Mouse (Mus musculus): ENCODE results near the gene Aspg. TPM values are rescaled to one million over a fixed set of nuclear protein-coding genes. Genes with fewer than 3 reads are reported as not detected.

Aspg gene
- polyA plus RNA-seq, 1 experiment = 3.2 TPM

DNA sequence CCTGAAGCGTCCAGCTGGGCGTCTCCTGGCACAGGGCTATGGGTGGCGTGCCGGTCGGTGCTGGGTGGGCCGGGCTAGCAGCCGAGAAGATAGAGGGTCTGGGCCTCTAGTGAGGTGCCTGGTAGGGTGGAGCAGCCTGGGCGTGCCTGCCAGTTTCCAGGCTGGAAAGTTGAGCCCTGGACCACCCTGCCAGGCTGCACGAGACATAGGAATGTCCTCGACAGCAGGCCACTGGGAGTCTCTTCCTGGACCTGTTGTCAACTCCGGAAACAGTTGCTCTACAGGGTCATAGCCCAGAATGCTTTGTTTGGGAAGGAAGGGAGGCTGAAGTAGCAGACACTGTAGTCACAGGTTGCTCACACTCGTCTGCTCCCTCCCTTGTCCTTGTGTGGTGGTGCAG lies 47.1 kb downstream of the Aspg start:
- DNase-seq = no peak
- H3K4me3 ChIP-seq (replicated peaks; ENCODE audit: insufficient read depth, low read depth, low read length) = no peak overlapping the region
- WGBS = 73% methylated on average over 12 of the region's 12 CpGs
- no peak for TF ChIP-seq POLR2A (IDR thresholded peaks at IDR 0.05; ENCODE audit: borderline replicate concordance, insufficient read depth, low read length)
- TF ChIP-seq CTCF (IDR thresholded peaks at IDR 0.05; ENCODE audit: borderline replicate concordance, insufficient read depth, low read depth, low read length) = no peak
- H3K27ac ChIP-seq (ENCODE audit: insufficient read depth, low read length) = no peak overlapping the region
- H3K27me3 ChIP-seq (ENCODE audit: control insufficient read depth, insufficient read depth, low read length) = no peaks in the 10 kb centered on the region
- no peaks in the 10 kb centered on the region for H3K4me1 ChIP-seq (ENCODE audit: control insufficient read depth, insufficient read depth, low read length)

DNA sequence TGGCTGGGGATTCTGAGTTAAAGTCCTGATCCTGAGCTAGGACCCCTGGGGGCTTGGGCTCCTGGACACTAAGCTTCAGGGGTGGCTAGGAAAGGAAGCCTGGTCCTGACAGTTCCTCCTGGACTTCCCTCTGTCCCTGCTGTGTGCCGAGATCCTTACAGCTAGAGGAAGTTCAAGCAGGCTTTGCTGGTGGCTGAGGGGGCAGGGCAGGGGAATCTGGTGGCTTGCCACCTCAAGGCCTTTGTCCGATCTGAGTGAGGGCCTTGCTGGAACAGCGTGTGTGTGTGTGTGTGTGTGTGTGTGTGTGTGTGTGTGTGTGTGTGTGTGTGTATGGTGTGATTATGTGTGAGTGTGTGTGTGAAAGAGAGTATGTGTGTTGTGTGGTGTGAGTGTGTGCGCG lies 48.0 kb downstream of the Aspg start:
- no peak for DNase-seq
- H3K27ac ChIP-seq (ENCODE audit: insufficient read depth, low read length) = no peak overlapping the region
- no peak overlapping the region for H3K4me3 ChIP-seq (replicated peaks; ENCODE audit: insufficient read depth, low read depth, low read length)
- TF ChIP-seq POLR2A (IDR thresholded peaks at IDR 0.05; ENCODE audit: borderline replicate concordance, insufficient read depth, low read length) (no peak), CTCF (IDR thresholded peaks at IDR 0.05; ENCODE audit: borderline replicate concordance, insufficient read depth, low read depth, low read length) (no peak)
- no peaks in the 10 kb centered on the region for H3K4me1 ChIP-seq (ENCODE audit: control insufficient read depth, insufficient read depth, low read length)
- WGBS = 80% methylated on average over 5 of the region's 5 CpGs
- no peaks in the 10 kb centered on the region for H3K27me3 ChIP-seq (ENCODE audit: control insufficient read depth, insufficient read depth, low read length)

DNA sequence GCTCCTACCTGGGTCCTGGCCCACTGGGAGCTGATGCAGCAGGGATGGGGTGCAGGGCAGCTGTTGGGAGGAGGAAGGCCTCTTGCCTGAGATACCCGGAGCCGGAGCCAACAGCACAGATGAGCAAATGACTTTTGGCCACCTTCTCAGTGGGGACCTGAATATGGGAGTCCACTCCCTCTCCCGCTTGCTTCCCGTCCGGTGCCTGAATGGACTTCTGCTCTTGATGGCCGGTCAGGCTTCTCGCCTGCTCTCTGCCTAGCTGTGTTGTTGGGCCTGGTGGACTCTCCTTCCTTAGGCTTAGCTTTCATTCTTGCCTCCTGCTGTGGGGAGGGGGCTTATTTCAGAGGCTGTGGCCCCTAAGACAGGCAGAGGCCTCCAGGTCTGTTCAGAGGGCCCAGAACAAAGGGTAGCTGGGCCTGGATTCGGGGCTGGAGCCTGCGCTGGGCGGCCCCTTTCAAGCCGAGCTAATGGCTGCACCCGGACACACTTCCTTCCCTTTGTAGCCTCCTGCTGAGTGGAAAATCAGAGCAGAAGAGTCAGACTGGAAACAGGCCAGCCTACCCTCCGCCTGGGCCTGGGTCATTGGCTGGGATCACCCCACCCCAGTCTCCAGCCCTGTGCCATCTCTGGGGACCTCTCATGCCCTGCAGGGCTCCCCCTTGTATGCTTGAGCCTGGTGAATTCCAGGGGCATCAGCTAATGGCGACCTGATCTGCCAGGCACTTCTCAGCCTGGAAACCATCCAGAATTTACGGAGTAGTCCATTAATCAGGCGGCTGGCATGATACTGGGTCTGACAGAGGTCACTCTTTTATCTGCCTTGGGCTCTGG lies 49.0 kb downstream of the Aspg start:
- H3K4me3 ChIP-seq (replicated peaks; ENCODE audit: insufficient read depth, low read depth, low read length) = no peak overlapping the region
- no peak for TF ChIP-seq CTCF (IDR thresholded peaks at IDR 0.05; ENCODE audit: borderline replicate concordance, insufficient read depth, low read depth, low read length)
- TF ChIP-seq POLR2A (IDR thresholded peaks at IDR 0.05; ENCODE audit: borderline replicate concordance, insufficient read depth, low read length) = no peak
- no peak overlapping the region for H3K27ac ChIP-seq (ENCODE audit: insufficient read depth, low read length)
- H3K27me3 ChIP-seq (ENCODE audit: control insufficient read depth, insufficient read depth, low read length) = no peaks in the 10 kb centered on the region
- H3K4me1 ChIP-seq (ENCODE audit: control insufficient read depth, insufficient read depth, low read length) = no peaks in the 10 kb centered on the region
- 39% methylated on average over 16 of the region's 16 CpGs for WGBS
- DNase-seq = no peak

DNA sequence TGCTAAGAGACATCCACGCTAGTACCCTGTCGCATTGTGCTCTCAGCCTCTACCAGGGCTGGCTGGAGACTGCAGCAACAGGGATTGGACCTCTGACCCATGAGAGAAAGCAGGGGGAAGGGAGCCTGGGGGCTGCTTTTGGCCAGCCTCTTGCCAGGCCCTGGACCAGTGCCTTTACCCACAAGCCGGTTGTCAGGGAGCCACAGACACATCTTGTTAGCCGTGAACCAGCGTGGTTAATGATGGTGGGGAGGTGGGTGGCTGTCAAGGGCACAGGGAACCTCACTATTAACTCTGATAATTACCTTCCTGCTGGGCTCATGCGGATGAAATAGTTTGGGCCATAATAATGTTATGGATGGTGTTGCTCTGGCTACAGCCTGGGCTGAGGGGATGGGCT lies 50.3 kb downstream of the Aspg start:
- Histone ChIP-seq H3K4me3 (replicated peaks; ENCODE audit: insufficient read depth, low read depth, low read length) (no peak overlapping the region), H3K27ac (ENCODE audit: insufficient read depth, low read length) (no peak overlapping the region), H3K27me3 (ENCODE audit: control insufficient read depth, insufficient read depth, low read length) (no peaks in the 10 kb centered on the region), H3K4me1 (ENCODE audit: control insufficient read depth, insufficient read depth, low read length) (no peaks in the 10 kb centered on the region)
- TF ChIP-seq POLR2A (IDR thresholded peaks at IDR 0.05; ENCODE audit: borderline replicate concordance, insufficient read depth, low read length) = no peak
- no peak for TF ChIP-seq CTCF (IDR thresholded peaks at IDR 0.05; ENCODE audit: borderline replicate concordance, insufficient read depth, low read depth, low read length)
- no peak for DNase-seq
- 52% methylated on average over 6 of the region's 6 CpGs for WGBS

DNA sequence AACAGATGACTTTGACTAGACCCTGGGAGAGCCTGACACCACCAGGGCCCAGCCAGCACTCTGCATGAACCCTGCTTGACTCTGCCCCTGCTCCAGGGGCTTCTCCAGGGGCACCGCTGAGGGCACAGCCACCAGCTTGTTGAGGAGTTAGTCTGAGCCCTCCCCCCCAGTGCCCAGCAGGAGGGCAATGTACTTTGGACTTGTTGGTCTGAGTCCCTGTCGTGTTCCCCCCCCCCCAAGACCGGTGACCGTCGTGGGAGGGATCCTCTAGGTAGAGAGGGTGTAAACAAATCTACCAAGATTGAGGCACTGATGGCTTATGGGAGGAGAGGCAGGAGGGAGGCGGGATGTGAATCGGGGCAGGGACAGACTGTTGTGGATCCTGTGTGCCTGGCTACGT lies 51.8 kb downstream of the Aspg start:
- H3K27me3 ChIP-seq (ENCODE audit: control insufficient read depth, insufficient read depth, low read length) = no peaks in the 10 kb centered on the region
- 73% methylated on average over 8 of the region's 8 CpGs for WGBS
- H3K4me3 ChIP-seq (replicated peaks; ENCODE audit: insufficient read depth, low read depth, low read length) = no peak overlapping the region
- H3K4me1 ChIP-seq (ENCODE audit: control insufficient read depth, insufficient read depth, low read length) = no peaks in the 10 kb centered on the region
- DNase-seq = no peak
- no peak overlapping the region for H3K27ac ChIP-seq (ENCODE audit: insufficient read depth, low read length)
- TF ChIP-seq CTCF (IDR thresholded peaks at IDR 0.05; ENCODE audit: borderline replicate concordance, insufficient read depth, low read depth, low read length) (no peak), POLR2A (IDR thresholded peaks at IDR 0.05; ENCODE audit: borderline replicate concordance, insufficient read depth, low read length) (no peak)

DNA sequence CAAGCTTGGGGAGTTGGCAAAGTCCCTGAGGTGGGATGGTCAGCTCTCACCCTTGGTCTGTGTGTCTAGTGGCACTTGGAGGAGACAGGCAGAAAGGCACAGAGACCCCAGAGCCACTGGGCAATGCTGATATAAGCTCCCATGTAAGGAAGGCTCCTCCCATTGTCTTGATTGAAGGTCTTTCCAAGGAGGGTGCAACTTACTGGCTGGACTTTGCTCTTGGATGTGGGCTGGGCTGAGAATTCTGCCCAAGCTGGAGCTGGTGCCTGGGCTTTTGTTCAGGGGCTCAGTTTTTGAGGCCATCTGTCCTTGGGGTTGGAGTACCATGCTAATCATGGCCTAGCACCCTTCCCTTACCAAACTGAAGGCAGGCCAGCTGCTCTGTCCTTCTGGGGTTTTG lies 52.3 kb downstream of the Aspg start:
- no peak for DNase-seq
- Histone ChIP-seq H3K27ac (ENCODE audit: insufficient read depth, low read length) (no peak overlapping the region), H3K4me3 (replicated peaks; ENCODE audit: insufficient read depth, low read depth, low read length) (no peak overlapping the region), H3K27me3 (ENCODE audit: control insufficient read depth, insufficient read depth, low read length) (no peaks in the 10 kb centered on the region), H3K4me1 (ENCODE audit: control insufficient read depth, insufficient read depth, low read length) (no peaks in the 10 kb centered on the region)
- TF ChIP-seq CTCF (IDR thresholded peaks at IDR 0.05; ENCODE audit: borderline replicate concordance, insufficient read depth, low read depth, low read length) (no peak), POLR2A (IDR thresholded peaks at IDR 0.05; ENCODE audit: borderline replicate concordance, insufficient read depth, low read length) (no peak)

DNA sequence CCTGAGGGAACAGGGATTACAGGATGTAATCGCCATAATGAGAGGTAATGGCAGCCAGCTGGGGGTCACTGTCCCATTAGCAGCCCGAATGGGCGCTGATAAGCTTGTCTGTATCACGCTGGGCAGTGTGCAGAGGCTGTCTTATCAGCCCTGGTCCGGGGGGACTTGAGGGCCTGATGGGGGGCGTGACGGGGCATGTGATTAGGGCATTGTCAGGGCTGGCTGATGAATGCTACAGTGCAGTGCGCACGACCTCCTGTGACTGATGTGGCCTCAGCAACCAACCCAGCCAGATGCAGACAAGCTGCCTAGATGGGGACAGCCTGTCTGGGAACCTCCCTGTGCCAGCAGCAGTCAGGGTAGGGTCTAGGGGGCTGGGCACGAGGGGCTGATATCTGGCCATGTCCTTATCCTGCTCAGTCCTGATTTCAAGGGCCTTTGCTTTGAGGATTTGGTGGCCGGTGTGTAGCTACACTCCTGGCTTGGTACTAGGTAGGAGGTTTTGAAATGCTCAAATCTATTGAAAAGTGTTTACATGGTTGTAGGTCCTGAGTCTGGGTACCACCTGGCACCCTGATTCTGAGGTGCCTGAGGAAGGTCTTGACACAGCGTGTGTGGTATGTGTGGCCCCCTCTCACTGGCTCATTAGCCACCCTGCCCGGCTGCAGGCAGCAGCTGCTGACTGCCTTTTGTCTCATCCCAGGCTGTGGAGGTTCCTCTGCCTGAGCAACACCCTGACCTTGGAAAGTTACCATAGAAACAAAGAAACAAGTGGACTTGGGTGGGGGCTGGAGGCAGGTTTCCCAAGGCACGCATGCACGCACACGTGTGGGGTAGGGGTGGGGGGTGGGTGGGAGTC lies 57.7 kb downstream of the Aspg start:
- WGBS = 59% methylated on average over 16 of the region's 16 CpGs
- no peak for TF ChIP-seq CTCF (IDR thresholded peaks at IDR 0.05; ENCODE audit: borderline replicate concordance, insufficient read depth, low read depth, low read length)
- no peak for TF ChIP-seq POLR2A (IDR thresholded peaks at IDR 0.05; ENCODE audit: borderline replicate concordance, insufficient read depth, low read length)
- H3K4me3 ChIP-seq (replicated peaks; ENCODE audit: insufficient read depth, low read depth, low read length) = no peak overlapping the region
- H3K4me1 ChIP-seq (ENCODE audit: control insufficient read depth, insufficient read depth, low read length) = no peaks in the 10 kb centered on the region
- no peak overlapping the region for H3K27ac ChIP-seq (ENCODE audit: insufficient read depth, low read length)
- H3K27me3 ChIP-seq (ENCODE audit: control insufficient read depth, insufficient read depth, low read length) = no peaks in the 10 kb centered on the region
- no peak for DNase-seq

DNA sequence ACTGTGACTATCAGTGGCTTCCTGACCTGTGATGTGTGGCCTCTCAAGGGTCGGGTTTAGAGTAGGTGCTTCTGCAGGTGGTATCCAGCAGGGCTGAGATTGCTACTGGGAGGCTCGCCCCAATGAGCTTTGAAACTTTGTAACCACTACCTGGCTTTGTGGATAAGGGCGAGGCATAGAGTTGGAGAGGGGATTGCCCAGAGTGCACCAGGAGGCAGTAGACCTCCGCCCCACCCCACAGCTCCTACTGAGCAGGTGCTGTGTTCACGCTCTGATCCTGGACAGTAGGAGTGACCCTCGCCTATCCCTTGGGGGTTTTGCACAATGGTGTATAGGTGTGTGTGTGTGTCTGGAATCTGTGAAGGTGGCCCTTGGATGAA lies 58.4 kb downstream of the Aspg start:
- no peaks in the 10 kb centered on the region for H3K27me3 ChIP-seq (ENCODE audit: control insufficient read depth, insufficient read depth, low read length)
- no peak overlapping the region for H3K27ac ChIP-seq (ENCODE audit: insufficient read depth, low read length)
- no peak for TF ChIP-seq CTCF (IDR thresholded peaks at IDR 0.05; ENCODE audit: borderline replicate concordance, insufficient read depth, low read depth, low read length)
- H3K4me1 ChIP-seq (ENCODE audit: control insufficient read depth, insufficient read depth, low read length) = no peaks in the 10 kb centered on the region
- DNase-seq = no peak
- WGBS = 82% methylated on average over 6 of the region's 6 CpGs
- no peak overlapping the region for H3K4me3 ChIP-seq (replicated peaks; ENCODE audit: insufficient read depth, low read depth, low read length)
